Mouse (Mus musculus) brain, embryonic 18.5 days (tissue): ENCODE results near the gene Cyp1a2.
A peak's percentile ranks its signal among the peaks of the same experiment; 100 is the strongest.

Experiments
- DNase-seq: peaks from one replicate; pipeline ENCODE4 v3.0.0-alpha.2; 2012; ENCODE audit warnings: low read depth, low spot score

The Cyp1a2 gene

DNA sequence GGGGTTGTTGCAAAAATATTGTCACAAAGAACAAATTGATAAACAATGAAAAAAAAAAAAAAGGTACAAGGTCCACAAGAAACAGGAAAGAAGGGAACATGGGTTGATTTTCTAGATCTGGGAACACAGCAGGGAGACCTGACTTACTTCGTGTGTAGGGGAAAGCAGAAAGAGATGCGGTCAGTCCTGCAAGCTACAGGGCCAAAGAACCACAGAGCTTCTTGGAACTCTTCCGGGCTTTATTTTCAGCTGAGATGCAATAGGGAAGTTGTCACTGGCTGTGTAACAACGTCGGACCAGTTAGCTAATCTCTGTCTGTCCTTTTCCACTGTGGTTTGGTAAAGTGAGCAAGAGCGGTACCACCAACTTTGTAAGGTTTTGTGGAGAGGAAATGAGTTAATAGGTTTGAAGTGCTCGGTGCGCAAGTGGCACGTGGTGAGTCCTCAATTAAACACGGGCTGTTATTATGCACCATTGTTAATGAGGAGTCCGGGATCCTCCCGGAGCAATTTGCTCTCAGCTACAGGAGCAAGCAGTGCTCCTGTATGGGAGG is 36.9 kb downstream of the Cyp1a2 start:
- DNase-seq = no peak

DNA sequence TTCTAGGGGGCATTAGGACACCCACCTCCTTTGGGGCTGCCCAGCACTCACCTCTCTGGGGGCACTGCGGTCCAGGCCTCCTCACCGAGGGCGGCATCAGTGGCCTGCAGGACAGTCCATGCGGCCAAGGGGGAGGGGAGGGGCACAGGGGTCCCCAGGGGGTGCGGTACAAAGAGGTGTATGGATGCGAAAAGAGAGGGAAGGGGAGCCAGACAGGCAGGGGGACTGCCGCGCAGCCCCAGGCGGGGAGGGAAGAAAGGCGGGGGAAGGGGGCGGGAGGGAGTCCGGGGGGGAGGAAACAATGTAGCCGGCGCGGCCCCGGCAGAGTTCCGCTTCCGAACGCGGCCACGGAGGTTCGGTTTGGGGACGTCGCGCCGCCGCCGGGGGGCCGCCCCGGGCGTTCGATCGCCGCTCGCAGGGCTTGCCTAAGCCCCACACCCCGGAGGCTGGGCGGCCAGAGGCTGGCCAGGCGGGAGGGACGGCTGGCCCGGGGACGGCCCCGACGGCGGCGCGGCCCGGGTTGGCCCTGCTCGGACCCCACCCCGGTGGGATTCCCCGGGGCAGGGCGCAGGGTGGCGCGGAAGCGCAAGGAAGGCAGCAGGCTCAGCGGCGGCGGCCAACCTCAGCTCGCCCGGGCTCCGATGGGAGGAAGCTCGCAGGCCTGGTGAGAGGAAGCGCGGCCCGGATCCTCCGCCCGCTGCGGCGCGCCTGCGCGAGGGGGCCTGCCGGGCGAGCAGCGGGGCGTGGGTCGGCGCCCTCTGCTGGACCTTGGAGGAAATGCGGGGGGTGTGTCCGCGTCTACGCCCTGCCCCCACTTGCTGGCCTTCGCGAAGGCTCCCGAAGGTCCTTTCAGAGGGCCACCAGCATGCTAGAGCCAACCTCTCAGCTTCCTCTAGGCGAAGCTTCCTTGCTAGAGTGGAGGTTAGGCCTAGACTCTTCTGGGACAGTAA is 38.3 kb downstream of the Cyp1a2 start:
- peak; percentile 76 for DNase-seq

DNA sequence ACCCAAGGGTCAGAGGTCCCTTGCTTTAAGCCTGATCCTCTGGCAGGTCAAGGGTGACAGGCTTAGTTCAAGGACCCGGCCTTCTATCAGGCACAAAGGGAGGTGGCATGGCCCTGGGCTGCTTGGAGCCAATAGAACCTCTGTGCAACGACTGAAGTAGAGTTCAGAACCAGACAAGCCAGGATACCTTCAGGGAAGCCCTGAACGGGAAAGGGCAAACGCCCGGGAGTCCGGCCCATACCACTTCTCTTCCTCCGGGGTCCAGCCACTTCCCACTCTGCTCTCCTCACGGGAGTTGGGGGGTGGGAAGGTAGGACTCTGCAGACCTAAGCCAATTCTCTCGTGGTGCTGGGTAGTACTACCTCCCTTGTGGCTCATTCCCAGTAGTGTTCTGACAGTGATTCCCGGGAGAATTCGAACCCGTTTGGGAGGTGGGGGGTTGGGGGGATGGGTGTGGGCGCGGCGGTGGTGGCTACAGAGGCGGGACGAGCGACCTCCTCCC is 39.0 kb downstream of the Cyp1a2 start:
- DNase-seq = no peak

DNA sequence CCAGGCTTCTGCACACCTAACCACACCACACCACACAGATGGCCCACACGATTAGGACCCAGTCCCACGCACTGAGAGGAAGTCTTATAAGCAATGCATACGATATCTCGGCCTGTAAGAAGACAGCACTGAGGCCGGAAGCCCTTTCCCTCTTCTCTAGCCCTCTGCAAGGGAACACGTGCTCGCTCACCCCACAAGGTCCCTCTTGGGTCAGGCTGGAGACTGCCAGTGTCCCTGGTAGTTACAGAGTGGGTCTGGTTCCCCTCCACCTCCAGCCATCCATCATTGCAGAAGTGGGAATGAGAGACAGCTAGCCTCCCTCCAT is 39.7 kb downstream of the Cyp1a2 start:
- DNase-seq = no peak

DNA sequence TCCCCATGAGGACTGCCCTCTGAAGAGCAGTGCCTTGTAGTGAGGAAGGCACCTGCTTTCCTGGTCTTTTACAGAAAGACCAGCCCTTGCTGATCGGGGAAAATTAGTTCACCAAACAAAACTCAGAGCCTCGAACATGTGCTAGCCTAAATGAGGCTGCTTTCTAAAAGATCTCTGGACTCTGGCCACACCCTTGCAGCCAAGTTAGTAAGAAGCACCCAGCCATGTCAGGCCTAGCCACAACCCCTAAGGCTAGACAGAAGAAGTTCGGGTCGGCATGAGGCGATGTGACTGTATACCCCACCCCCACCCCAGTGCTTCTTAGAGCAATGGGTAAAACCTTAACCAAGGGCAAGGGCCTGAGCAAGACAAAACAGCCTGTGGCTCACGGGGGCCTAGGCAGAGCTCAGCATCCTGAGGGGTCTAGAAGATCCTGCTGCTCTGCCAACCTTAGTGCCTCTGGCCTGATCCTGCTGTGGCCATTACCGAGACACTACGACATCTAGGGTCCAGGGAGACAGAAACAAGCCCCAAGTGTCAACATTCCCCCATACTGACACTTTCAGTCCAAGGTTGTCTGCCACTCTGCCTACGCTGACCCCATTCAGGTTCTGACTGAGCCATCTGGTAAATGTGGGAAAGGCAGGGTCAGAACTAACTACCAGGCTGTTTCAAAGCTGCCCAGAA is 40.2 kb downstream of the Cyp1a2 start:
- no peak for DNase-seq

DNA sequence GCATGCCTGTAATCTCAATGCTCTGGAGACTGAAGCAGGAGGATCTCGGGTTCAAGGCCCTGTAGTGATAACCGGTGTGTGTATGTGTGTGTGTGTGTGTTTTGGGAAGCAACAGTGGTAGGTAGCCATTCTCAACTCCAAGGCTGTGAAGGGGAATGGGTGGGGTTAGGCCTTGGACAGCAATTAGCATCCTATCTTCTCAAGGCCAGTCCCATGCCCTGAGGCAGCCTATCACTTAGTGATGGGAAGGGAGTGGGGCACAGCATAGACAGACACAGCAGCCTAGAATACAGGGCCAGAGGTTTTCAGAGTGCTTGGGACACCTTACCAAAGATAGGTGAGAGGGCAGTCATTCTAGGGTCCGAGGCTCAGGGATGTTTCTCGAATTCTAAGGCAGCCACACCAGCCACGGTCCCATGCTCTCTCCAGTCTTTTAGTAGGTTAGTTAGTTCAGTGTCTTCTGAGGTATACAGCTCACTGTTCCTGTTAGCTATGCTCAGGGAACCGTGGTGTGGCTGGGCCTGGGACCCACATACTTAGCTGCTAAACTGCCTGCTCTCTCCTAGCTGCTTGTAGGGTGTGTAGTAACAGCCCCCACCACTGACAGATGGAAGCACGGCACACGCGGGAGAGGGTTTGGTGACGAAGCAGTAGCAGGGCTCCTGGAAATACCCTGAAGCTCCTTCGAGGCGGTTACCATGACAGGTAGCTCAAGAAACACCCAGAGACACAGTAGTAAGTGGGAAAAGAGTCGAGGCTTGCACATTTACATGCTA is 41.5 kb downstream of the Cyp1a2 start:
- no peak for DNase-seq

DNA sequence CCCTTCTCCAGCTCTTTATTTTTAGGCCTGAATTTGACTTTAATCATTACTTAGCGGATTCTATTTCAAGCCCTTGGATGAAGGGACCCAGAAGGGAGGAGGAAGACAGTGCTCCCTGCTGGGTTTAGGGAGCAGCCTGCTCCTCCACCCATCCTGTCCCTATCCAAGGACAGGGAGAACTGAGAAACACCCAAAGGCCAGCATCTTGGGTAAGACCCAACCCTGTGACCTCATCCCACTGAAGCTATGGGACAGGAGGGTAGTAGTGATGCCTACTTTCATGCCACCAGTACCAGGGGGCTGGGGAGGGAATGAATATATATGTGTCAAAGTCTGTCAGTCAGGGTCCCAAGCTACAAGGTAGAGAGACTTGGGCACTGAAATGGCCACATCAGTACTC is 42.5 kb downstream of the Cyp1a2 start:
- no peak for DNase-seq

DNA sequence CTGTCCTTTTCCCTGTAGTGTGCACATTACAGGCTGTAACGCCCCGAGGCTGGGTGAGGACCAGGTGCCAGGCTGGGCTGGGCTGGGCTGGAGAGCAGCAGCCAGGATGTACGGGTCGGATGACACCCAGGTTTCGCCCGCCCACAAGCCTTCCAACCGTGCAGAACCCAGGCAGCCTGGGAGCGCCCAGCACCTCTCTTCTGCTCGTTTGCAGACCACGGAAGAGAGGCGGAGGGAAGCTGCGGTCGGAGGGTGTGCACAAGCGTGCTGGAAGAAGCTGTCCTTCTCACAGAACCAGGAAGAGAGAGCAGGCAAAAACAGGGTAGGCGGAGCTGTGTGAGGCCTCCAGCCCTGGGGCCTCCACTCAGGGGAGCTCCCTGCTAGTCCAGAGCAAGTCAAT is 43.1 kb downstream of the Cyp1a2 start:
- DNase-seq = no peak

DNA sequence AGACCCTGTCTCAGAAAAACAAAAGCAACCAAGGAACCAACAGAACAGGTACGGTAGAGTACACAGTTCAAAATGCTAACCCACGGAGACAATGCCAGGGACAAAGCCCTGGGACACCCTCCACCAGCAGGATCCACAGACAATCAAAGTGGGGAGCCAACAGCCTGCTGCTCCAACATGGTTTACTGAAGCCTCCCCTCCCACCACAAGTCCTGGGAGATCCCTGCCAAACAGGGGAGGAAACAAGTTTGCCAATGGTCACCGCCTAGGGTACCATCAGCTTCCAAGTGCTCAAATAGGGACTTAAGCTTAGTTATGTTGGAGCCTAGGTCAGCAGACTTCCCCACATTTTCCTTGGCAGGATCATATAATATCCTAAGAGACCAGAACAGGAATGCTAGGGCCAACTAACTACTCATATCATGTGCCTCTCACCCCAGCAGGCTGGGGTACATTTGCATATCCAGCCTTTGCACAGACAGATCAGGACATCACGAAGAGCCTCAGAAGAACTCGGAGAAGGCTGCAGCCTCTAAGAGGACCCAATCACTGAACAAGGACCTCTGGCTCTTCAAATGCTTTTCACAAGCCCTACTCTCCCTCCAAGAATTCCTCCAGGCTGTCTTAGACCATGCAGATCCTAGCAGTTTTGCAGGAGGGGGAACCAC is 43.7 kb downstream of the Cyp1a2 start:
- DNase-seq = no peak

DNA sequence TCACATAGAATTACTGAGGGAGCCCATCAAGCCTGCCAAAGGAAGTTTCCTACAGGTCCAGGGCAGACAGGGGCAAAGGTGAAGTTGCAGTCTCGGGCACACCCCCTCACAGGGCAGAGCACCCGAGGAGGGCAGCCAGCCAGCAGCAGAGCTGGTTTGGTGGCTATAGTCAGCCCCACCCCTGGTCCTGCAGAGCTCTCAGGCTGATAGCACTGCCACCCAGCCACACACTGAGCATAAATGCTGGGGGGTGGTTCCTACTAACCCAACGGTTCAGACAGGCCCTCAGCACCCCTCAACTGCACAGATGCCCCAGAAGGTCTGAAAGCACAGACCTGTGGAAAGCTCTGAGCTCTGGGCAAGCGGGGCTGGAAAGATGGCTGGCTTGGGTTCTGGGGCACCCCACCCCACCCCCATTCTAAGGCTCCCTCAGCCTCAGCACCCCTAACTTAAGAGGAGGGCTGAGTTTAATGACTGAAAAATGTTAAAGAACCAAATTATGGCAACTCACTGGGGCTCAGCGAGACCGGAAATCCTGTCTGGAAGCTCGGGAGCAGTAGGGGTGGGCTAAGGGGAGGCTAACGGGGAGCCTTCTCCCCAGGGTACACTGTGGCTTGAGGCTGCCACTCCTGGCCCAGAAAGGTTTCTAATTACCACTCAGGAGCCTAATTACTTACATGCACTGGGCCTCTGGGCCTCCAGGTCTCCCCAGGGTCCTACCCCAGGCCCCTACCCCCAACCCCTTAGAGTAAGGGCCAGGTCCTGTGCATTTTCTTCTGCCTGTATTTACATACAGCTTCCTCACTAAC is 44.6 kb downstream of the Cyp1a2 start:
- no peak for DNase-seq

DNA sequence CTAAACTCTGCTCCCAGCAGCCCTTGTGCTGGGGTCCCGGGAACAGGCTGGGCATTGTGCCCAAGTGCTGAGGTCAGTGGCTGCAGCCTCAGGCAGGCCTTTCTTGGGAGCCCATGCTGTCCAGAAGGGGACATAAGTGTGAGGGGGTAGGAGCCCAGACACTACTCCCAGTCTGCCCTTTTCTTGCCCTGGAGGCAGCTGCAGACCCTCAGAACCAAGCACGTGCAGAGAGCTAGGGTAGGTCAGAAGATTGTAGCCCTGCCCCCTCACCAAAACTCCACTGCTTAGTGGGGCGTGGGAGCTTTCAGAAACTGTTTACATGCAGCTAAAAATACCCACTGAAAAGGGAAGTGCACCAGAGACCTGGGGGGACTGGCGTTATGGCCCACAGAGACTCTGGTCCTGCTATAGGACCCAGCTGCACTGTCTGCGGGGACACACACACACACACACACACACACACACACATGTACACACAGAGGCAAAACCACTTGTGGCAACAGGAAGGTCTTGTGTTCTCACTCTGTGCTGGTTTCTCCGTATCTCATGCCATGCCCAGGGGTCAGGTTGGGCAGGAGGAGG is 45.7 kb downstream of the Cyp1a2 start:
- DNase-seq = no peak

DNA sequence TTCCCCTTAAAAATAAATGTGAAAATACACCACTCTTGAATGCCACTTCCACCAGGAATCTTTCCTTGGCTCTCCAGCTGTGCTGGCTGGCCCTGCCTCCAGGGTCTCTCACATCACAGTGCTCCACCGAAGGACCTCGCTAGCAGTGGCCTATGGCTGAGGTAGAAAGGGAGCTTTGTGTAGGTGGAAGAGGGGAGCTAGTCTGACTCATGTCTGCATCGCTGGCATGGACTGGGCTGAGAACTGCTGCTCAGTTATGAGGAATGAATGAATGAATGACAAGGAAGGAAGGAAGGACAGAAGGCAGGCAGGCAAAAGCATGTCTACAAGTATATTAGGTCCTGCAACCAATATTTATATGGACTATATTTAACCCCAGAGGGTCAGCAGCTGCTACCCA is 46.2 kb downstream of the Cyp1a2 start:
- no peak for DNase-seq

DNA sequence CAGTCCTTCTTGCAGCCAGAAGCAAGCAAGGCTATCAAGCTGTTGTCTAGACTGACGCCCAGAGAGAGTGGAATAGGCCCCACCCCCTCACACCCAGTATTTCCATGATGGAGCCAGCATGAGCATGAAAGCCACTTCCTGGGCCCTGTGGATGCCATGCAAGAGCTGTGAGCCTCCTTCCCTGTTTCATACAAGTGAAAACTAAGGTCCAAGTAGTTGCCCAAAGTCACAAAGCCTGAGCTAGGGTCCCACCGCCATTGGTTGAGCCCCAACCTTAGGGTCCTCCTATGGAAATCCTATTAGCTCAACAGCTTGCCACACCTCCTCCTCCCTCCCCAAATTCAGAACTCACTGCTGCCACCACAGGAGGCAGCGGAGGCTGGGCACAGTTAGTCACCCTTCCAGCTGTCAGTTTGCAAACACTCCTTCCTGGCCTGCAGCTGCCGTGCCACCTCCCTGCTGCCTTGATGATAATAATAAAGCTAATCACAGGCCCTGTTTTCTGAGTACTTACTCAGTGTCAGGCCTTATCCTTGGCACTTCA is 50.0 kb downstream of the Cyp1a2 start:
- DNase-seq = no peak

DNA sequence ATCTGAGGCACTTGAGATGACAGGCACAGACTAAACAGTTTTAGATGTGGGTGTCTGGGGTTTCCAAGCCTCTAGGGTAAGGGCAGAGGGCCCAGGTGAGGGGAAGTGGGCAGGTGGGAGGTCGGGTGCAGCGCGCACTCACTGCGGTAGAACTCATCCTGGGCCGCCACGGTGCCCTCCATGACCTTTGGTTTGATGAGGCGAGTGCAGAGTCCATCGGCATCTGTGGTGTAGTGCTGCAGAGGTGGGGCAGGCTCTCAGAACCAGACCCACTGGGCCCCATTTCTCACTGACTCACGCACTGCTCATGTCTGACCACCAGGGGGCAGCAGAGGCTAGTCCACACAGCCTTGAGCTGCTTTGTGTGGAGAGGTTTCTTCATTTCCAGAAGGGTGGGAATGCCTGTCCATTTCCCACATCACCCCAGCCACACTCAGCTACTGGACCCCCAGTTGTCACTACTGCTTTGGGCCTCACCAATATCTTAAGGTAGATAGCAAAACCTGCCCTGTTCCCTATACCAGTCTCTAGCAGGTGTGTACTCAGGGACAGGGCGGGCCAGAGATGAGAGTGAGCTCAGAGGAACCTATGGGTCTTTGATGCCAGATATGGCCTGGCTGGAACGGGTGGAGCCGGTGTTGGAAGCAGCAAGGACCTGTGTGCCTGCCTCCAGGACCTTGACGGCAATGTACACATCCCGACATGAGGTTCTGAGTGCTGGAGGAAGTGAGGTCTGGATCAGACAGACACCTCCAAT is 54.2 kb downstream of the Cyp1a2 start:
- DNase-seq = no peak

DNA sequence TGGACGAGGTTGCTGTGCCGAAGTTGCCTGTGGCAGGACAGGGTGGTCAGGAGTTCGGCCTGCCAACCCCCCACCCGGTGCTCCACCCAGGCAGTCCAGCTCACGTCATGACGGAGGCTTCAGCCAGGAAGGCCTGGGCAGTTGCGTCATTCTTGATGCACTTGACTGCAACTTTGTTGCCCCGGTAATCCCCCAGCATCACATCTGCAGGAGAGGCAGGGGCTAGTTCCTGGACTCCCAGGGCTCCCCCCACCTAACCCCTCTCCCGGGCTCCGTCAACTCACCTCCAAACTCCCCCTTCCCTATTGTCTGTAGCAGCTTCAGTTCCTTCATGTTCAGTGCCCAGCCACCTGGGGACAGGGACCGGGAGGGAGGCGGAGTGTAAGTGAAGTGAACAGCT is 54.8 kb downstream of the Cyp1a2 start:
- DNase-seq = no peak

DNA sequence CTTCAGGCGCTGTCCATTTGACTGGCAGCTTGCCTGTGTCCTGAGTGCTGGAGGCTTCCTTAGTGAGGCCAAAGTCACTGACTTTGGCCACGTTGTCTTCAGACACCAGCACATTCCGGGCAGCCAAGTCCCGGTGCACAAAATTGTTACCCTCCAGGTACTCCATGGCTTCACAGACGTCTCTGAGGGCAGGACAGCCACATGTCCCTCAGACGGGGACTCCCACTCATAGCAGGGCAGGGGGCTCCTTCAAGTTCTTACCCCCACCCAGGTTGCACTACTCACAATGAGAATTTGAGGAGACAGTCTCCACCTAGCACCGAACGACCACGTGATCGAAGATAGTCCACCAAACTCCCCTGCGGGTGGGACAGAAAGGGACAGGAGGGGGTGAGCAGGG is 55.6 kb downstream of the Cyp1a2 start:
- no peak for DNase-seq

DNA sequence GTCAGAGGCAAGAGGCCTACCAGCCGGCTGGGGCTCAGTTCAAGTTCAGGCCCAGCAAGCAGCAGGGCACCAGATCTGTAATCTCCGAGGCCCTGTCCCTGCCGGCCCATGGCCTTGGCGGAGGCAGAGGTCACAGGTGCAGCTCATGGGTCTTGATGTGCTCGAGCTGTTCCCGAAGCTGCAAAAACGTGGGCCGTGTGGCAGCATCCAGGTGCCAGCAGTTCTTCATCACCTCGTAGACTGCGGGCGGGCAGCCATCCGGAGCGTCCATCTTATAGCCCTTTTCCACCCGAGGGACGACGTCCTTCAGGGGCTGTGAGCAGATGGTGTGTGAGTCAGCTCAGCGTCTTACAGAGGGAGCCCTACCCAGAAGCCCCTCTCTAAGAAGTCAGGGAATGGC is 56.3 kb downstream of the Cyp1a2 start:
- no peak for DNase-seq
